Mouse (Mus musculus) lung, postnatal 25 days (tissue): ENCODE results near the gene Abhd17a.

ENCODE experiments used
- DNase-seq: peaks from one replicate; pipeline ENCODE4 v3.0.0; 2022; ENCODE audit warnings: low spot score

The Abhd17a gene

GRCm38 (mm10) chr10:80576351-80577194 is 13.6 kb downstream of the Abhd17a start:
- no peak for DNase-seq

- DNase-seq, result no peak
These were observed 14.2 kb downstream of the Abhd17a start for GRCm38 (mm10) chr10:80575925-80576324.

GRCm38 (mm10) chr10:80574896-80575295 is 15.2 kb downstream of the Abhd17a start:
- no peak for DNase-seq

- DNase-seq, result no peak
These were observed 16.2 kb downstream of the Abhd17a start for GRCm38 (mm10) chr10:80573944-80574343.

GRCm38 (mm10) chr10:80572477-80572876 is 17.7 kb downstream of the Abhd17a start:
- DNase-seq, result no peak

- DNase-seq, result peak; percentile 35
These were observed 19.0 kb downstream of the Abhd17a start for GRCm38 (mm10) chr10:80570871-80571836.

GRCm38 (mm10) chr10:80570419-80570818 is 19.7 kb downstream of the Abhd17a start:
- DNase-seq, result no peak

- DNase-seq, result peak; percentile 79
These were observed 20.5 kb downstream of the Abhd17a start for GRCm38 (mm10) chr10:80569664-80570066.

- no peak for DNase-seq
These were observed 21.3 kb downstream of the Abhd17a start for GRCm38 (mm10) chr10:80568876-80569275.

- peak; percentile 89 for DNase-seq
These were observed 23.6 kb downstream of the Abhd17a start for GRCm38 (mm10) chr10:80566375-80567092.

- peak; percentile 92 for DNase-seq
These were observed 28.8 kb downstream of the Abhd17a start, which contains the start of gene Rexo1 for GRCm38 (mm10) chr10:80561116-80561944. Rexo1 (minus strand) TSS chr10:80561560.

- no peak for DNase-seq
These were observed 29.5 kb downstream of the Abhd17a start for GRCm38 (mm10) chr10:80560621-80561020.

GRCm38 (mm10) chr10:80559431-80559830 is 30.7 kb downstream of the Abhd17a start:
- no peak for DNase-seq

GRCm38 (mm10) chr10:80557346-80557965 is 32.7 kb downstream of the Abhd17a start:
- peak; percentile 76 for DNase-seq

GRCm38 (mm10) chr10:80553997-80554396 is 36.1 kb downstream of the Abhd17a start:
- DNase-seq, result no peak

GRCm38 (mm10) chr10:80553575-80553974 is 36.6 kb downstream of the Abhd17a start:
- DNase-seq, result no peak

GRCm38 (mm10) chr10:80552364-80552763 is 37.8 kb downstream of the Abhd17a start:
- DNase-seq, result no peak

GRCm38 (mm10) chr10:80549279-80549678 is 40.9 kb downstream of the Abhd17a start:
- DNase-seq, result no peak

- peak; percentile 52 for DNase-seq
These were observed 41.6 kb downstream of the Abhd17a start for GRCm38 (mm10) chr10:80548428-80549006.

- no peak for DNase-seq
These were observed 42.6 kb downstream of the Abhd17a start for GRCm38 (mm10) chr10:80547539-80547938.
